Mouse (Mus musculus) erythroid progenitor cell, adult 5-6 weeks (primary cell): ENCODE measurements around the gene Cpxm1. TPM values are rescaled to one million over a fixed set of nuclear protein-coding genes. Genes with fewer than 3 reads are reported as not detected.

Experiments
- ATAC-seq: replicated peaks from 2 replicates; pipeline ENCODE4 v1.8.0; 2016; ENCODE audit warnings: moderate number of reproducible peaks, mild to moderate bottlenecking, moderate TSS enrichment, inconsistent platforms; ENCODE audit not compliant: poor library complexity, low FRiP score, severe bottlenecking
- total RNA-seq, 2 experiments: library from RNA; stranded (forward) in 1 of 2; stranded (reverse) in 1 of 2; fragments of 150-400 nt in 1 of 2; fragments of 186-747, 209-891 nt in 1 of 2; gene quantifications; 2 replicates each; pipeline versions ENCODE4 v1.2.3 to v1.2.4; 2015 to 2017; ENCODE audit warnings: low replicate concordance in 2 of 2

Gene Cpxm1
- total RNA-seq, 2 experiments from 2014 or later = not detected

- ATAC-seq = no peak
These were observed 45.5 kb downstream of the Cpxm1 start for GRCm38 (mm10) chr2:130351758-130352339.

- ATAC-seq = no peak
These were observed 47.0 kb downstream of the Cpxm1 start for GRCm38 (mm10) chr2:130350376-130350775.

- no peak for ATAC-seq
These were observed 56.2 kb downstream of the Cpxm1 start for GRCm38 (mm10) chr2:130341220-130341580.

Other genes with a start within 250 kb of the Cpxm1 start
- gene Snrpb, start 218.2 kb downstream of the Cpxm1 start, total RNA-seq (2015; ENCODE audit: low replicate concordance) = 85.1 and 112 TPM in 2 replicates
- gene Snrpb, start 218.2 kb downstream of the Cpxm1 start, total RNA-seq (2017; ENCODE audit: low replicate concordance) = 53.6 and 69.1 TPM in 2 replicates
- gene Tmc2, start 202.4 kb downstream of the Cpxm1 start, total RNA-seq (2015; ENCODE audit: low replicate concordance) = not detected in 2 replicates
- not detected in 2 replicates for gene Tmc2, start 202.4 kb downstream of the Cpxm1 start, total RNA-seq (2017; ENCODE audit: low replicate concordance)
- 125 and 137 TPM in 2 replicates for gene Nop56, start 123.1 kb downstream of the Cpxm1 start, total RNA-seq (2015; ENCODE audit: low replicate concordance)
- gene Nop56, start 123.1 kb downstream of the Cpxm1 start, total RNA-seq (2017; ENCODE audit: low replicate concordance) = 121 and 150 TPM in 2 replicates
- 64.6 and 87.9 TPM in 2 replicates for gene Idh3b, start 113.0 kb downstream of the Cpxm1 start, total RNA-seq (2015; ENCODE audit: low replicate concordance)
- gene Idh3b, start 113.0 kb downstream of the Cpxm1 start, total RNA-seq (2017; ENCODE audit: low replicate concordance) = 21.9 and 47.5 TPM in 2 replicates
- not detected in 2 replicates for gene Ebf4, start 102.4 kb downstream of the Cpxm1 start, total RNA-seq (2015; ENCODE audit: low replicate concordance)
- 0.64 TPM in 1 of 2 replicates, not detected in the other for gene Ebf4, start 102.4 kb downstream of the Cpxm1 start, total RNA-seq (2017; ENCODE audit: low replicate concordance)
- gene Gm28372, start 7.7 kb upstream of the Cpxm1 start, total RNA-seq (2015; ENCODE audit: low replicate concordance) = not detected in 2 replicates
- not detected in 2 replicates for gene Gm28372, start 7.7 kb upstream of the Cpxm1 start, total RNA-seq (2017; ENCODE audit: low replicate concordance)
- gene 1700020A23Rik, start 7.7 kb upstream of the Cpxm1 start, total RNA-seq (2015; ENCODE audit: low replicate concordance) = not detected in 2 replicates
- gene 1700020A23Rik, start 7.7 kb upstream of the Cpxm1 start, total RNA-seq (2017; ENCODE audit: low replicate concordance) = not detected in 2 replicates
- gene Tmem239, start 8.9 kb upstream of the Cpxm1 start, total RNA-seq (2015; ENCODE audit: low replicate concordance) = not detected in 2 replicates
- gene Tmem239, start 8.9 kb upstream of the Cpxm1 start, total RNA-seq (2017; ENCODE audit: low replicate concordance) = not detected in 2 replicates
- gene Vps16, start 26.8 kb upstream of the Cpxm1 start, total RNA-seq (2015; ENCODE audit: low replicate concordance) = 74.6 and 122 TPM in 2 replicates
- gene Vps16, start 26.8 kb upstream of the Cpxm1 start, total RNA-seq (2017; ENCODE audit: low replicate concordance) = 62.8 and 75.8 TPM in 2 replicates
- gene Pced1a, start 27.1 kb upstream of the Cpxm1 start, total RNA-seq (2015; ENCODE audit: low replicate concordance) = 0.72 TPM in 1 of 2 replicates, not detected in the other
- gene Pced1a, start 27.1 kb upstream of the Cpxm1 start, total RNA-seq (2017; ENCODE audit: low replicate concordance) = 1.2 and 1.9 TPM in 2 replicates
- gene Ptpra, start 52.7 kb upstream of the Cpxm1 start, total RNA-seq (2015; ENCODE audit: low replicate concordance) = 81.4 and 84.7 TPM in 2 replicates
- gene Ptpra, start 52.7 kb upstream of the Cpxm1 start, total RNA-seq (2017; ENCODE audit: low replicate concordance) = 153 and 160 TPM in 2 replicates
- gene Mrps26, start 166.2 kb upstream of the Cpxm1 start, total RNA-seq (2015; ENCODE audit: low replicate concordance) = 11.2 and 15.1 TPM in 2 replicates
- gene Mrps26, start 166.2 kb upstream of the Cpxm1 start, total RNA-seq (2017; ENCODE audit: low replicate concordance) = 8.3 and 11.3 TPM in 2 replicates
- not detected in 2 replicates for gene Oxt, start 178.6 kb upstream of the Cpxm1 start, total RNA-seq (2015; ENCODE audit: low replicate concordance)
- not detected in 2 replicates for gene Oxt, start 178.6 kb upstream of the Cpxm1 start, total RNA-seq (2017; ENCODE audit: low replicate concordance)
- gene Avp, start 185.0 kb upstream of the Cpxm1 start, total RNA-seq (2015; ENCODE audit: low replicate concordance) = not detected in 2 replicates
- gene Avp, start 185.0 kb upstream of the Cpxm1 start, total RNA-seq (2017; ENCODE audit: low replicate concordance) = not detected in 2 replicates
- 14.1 and 18.0 TPM in 2 replicates for gene Fastkd5, start 232.5 kb upstream of the Cpxm1 start, total RNA-seq (2015; ENCODE audit: low replicate concordance)
- gene Fastkd5, start 232.5 kb upstream of the Cpxm1 start, total RNA-seq (2017; ENCODE audit: low replicate concordance) = 6.3 and 7.6 TPM in 2 replicates
- 5.0 and 7.2 TPM in 2 replicates for gene Ubox5, start 232.5 kb upstream of the Cpxm1 start, total RNA-seq (2015; ENCODE audit: low replicate concordance)
- gene Ubox5, start 232.5 kb upstream of the Cpxm1 start, total RNA-seq (2017; ENCODE audit: low replicate concordance) = 0.61 and 5.3 TPM in 2 replicates
- gene Lzts3, start 245.2 kb upstream of the Cpxm1 start, total RNA-seq (2015; ENCODE audit: low replicate concordance) = 1.8 TPM in 1 of 2 replicates, not detected in the other
- gene Lzts3, start 245.2 kb upstream of the Cpxm1 start, total RNA-seq (2017; ENCODE audit: low replicate concordance) = 0.15 and 0.90 TPM in 2 replicates